ENCODE assay signal across 19 mouse cellular contexts in genomic region chr13:116535211-116535610, GRCm38 (mm10).
"Had no signal": no experiment of that assay in that cellular context is flagged by ENCODE, and none has a peak within 500 bp of the region (broad histone marks: within the 10 kb centered on the region; RNA-seq: fewer than 3 reads in every experiment).

No protein-coding gene starts in this region.

- H3K4me3 ChIP-seq: limb, embryonic 10.5 days; limb, embryonic 13.5 days; liver, embryonic 12.5 days; liver, embryonic 15.5 days; midbrain, embryonic 12.5 days; midbrain, embryonic 15.5 days; neural tube, embryonic 13.5 days had no signal

- DNase-seq: kidney, adult 9 months; kidney, postnatal 14 days; kidney, postnatal 4 days; layer of hippocampus, adult 9-11 months; liver; lung, adult 18-20 months; right cerebral cortex, postnatal 4 days; thymus, adult 2 months; thymus, postnatal 14 days; thymus, postnatal 4 days had no signal

- H3K36me3 ChIP-seq: limb, embryonic 10.5 days; limb, embryonic 13.5 days; liver, embryonic 12.5 days; liver, embryonic 15.5 days; midbrain, embryonic 12.5 days; midbrain, embryonic 15.5 days; neural tube, embryonic 13.5 days had no signal

- ATAC-seq: liver, embryonic 12.5 days; midbrain, embryonic 15.5 days had no signal

- H3K9me3 ChIP-seq: limb, embryonic 10.5 days; limb, embryonic 13.5 days; liver, embryonic 12.5 days; liver, embryonic 15.5 days; midbrain, embryonic 12.5 days; midbrain, embryonic 15.5 days; neural tube, embryonic 13.5 days had no signal

- H3K27ac ChIP-seq: limb, embryonic 10.5 days; limb, embryonic 13.5 days; liver, embryonic 12.5 days; liver, embryonic 15.5 days; macrophage; midbrain, embryonic 12.5 days; midbrain, embryonic 15.5 days; neural tube, embryonic 13.5 days; stomach, postnatal 0 days had no signal

- H3K27me3 ChIP-seq: limb, embryonic 13.5 days; liver, embryonic 12.5 days; liver, embryonic 15.5 days; midbrain, embryonic 12.5 days; midbrain, embryonic 15.5 days; neural tube, embryonic 13.5 days had no signal

- H3K9ac ChIP-seq: limb, embryonic 13.5 days; liver, embryonic 12.5 days; liver, embryonic 15.5 days; midbrain, embryonic 12.5 days; midbrain, embryonic 15.5 days; neural tube, embryonic 13.5 days had no signal

- H3K4me2 ChIP-seq: limb, embryonic 13.5 days; liver, embryonic 12.5 days; liver, embryonic 15.5 days; midbrain, embryonic 12.5 days; midbrain, embryonic 15.5 days; neural tube, embryonic 13.5 days had no signal

- H3K4me1 ChIP-seq: limb, embryonic 10.5 days; limb, embryonic 13.5 days; liver, embryonic 12.5 days; liver, embryonic 15.5 days; midbrain, embryonic 12.5 days; midbrain, embryonic 15.5 days; neural tube, embryonic 13.5 days had no signal
